Mouse (Mus musculus) hematopoietic stem cell, adult 5-6 weeks (primary cell): Measurements from ENCODE around the gene Rasgrp2. TPM values are rescaled to one million over a fixed set of nuclear protein-coding genes. Genes with fewer than 3 reads are reported as not detected.

Experiments
- ATAC-seq, 2 experiments: fragments of 125-278 bp in 1 of 2; replicated peaks in 1 of 2; 2 replicates each; pipeline ENCODE4 v1.8.0; 2016 to 2017; ENCODE audit warnings: inconsistent platforms in 2 of 2, mild to moderate bottlenecking in 2 of 2, moderate number of reproducible peaks in 2 of 2, low read depth in 1 of 2, moderate TSS enrichment in 1 of 2; ENCODE audit not compliant: low FRiP score in 2 of 2, poor library complexity in 2 of 2, severe bottlenecking in 2 of 2, insufficient read depth in 1 of 2, low TSS enrichment in 1 of 2
- total RNA-seq: library from RNA; stranded (forward); fragments of 172-1452, 232-1000 nt; gene quantifications from 2 replicates; pipeline ENCODE4 v1.2.3, GENCODE M21; 2017

Rasgrp2 gene
- total RNA-seq, 1 experiment from 2014 or later: 101 TPM

DNA sequence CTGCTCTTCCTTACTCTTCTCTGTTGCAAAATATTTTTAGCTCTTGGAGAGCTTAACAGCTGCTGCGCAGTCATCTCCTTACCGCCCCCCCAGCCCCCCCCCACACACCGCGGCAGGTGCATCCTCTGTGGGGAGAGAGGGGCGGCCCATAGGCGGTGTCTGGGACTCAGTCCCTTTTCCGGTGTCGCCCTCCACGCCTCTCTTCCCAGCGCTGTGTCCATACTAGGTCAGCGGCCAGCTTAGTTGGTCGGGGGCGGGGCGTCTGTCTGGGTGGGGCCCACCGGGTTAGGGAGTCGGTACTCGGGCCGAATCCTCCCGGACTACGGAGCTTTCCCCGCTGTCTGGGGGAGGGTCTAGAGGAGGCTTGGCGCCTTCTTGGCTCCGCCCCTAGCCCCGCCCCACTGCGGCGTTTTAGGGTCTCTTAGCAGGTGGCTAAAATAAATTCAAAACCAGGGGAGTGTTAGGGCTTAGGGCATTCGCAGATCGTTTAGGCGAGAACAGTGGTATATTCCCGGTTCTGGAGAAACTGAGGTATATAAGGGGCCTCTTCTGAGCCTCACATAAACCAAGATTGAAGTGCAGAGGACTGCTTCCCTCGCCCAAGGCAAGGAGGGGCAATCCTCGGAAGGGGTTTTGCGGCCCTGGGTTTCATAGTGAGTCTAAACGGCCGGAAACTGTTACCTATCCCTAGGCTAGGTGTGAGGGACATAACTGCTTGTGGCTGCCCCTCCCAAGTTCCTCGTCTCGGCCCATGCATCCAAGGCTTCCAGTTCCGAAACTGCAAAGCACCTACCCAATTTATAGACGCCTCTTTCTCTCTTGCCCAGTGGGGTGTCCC is 474 bp upstream of the Rasgrp2 start:
- ATAC-seq: peak; percentile 48 to 51

DNA sequence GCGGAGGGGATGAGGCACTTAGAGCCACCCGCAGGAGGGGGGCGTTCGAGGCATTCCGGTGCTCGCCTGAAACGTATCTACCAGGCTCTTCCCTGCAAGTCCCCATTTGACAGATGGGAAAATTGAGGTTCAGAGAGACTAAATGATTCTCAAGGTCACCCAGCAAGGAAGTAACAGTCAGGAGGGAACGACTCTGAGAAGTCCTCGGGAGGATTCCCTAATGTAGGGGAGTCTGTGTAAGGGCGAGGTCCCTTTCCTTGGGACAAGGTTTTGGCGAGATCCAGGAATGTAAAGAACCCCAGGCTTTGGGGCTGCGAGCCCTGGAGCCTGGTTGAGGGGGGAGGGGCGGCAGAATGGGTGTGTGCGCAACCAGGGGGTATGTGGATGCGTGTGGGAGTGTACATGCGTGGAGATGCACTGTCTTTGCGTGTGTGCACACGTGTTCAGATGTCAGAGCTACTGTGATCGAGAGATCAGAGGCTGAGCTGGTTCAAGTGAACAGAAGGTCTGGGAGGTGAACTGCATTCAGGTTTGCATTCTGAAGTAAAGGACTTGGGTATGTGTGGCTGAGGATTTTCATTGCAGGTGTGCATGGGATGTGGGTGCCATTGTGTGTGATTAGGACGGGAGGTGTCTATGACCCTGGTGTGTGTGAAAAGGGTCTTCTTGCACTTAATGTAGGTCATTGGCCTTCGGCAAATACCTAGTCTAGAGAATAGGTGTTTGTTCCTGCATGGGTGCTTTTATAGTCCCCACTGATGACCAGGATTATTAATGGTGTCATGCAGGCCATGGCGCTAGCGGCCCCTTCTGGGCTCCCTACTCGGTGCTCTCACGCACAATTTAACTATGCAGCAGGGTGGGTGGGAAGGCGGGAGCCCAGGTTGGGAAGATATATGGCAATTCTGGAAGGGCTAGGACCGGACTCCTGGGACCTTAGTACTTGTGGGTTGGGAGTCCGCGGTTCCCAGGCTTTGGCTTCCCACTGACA is 1.3 kb downstream of the Rasgrp2 start:
- ATAC-seq: no peak

DNA sequence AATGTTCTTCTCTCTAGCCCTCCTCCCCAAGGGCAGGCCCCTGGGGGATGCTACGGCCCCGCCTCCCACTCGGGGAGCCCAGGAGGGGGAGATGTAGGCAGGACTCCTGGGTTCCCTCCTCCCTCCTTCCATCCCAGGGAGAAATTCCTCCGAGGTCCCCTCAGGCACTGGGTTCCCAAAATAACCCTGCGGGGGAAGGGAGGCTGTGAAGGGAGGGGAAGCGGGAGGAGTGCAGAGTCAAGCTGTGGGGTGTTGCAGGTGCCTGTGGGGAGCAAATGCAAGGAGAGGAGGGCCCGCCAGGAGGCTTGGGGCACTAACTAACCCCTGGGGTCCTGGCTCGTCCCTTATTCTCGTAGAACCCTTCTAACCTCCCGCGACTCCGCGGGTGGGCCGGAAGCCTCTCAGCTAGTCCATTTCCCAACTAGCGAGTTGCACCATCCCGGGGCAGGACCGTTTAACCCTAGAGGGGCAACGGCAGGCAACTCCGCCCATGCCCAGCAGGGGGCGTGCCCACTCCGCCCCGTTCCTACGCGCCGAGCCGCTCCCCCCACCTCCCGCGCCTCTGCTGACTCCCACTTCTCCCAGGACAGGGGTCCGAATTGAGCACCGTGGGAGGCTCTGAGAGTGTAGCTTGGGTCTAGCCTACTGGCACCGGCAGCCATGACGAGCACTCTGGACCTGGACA is 2.1 kb downstream of the Rasgrp2 start:
- ATAC-seq: peak; percentile 52 to 57

DNA sequence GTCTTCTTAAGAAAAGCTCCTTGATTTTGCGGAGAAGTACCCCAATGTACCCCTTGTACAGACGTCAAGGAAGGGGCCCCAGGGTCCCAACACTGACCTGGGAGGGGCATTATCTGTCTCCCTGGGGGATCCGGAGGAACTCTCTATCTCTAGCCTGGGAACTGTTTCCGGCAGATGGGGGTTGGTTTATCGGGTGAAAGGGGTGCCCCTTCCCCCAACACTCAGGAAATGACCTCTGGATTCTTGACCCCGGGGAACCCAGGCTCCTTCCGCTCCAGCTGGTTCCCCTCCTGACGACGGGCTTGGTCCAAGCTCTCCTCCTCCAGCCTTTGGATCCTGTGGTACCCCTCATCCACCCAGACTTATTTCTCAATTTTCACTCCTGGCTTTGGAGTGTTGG is 2.8 kb downstream of the Rasgrp2 start:
- no peak for ATAC-seq

DNA sequence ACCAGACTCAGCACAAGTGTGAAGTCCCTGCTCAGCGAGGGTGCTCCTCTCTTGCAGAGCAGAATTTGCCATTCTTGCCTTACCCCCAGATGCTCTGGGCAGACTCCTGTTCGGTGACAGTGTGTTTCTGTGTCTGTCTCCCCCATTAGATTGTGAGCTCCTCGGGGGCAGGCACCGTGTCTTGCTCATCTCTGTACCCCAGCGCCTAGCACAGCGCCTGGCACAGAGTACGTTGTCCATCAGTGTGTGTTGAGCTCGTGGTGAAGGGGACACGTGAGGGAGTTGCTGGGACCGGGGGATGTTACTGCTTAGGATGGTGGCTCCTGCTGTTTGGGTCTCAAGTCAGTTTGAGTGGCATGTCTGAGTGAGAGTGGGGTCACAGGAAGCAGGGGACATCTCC is 4.7 kb downstream of the Rasgrp2 start:
- ATAC-seq: no peak

DNA sequence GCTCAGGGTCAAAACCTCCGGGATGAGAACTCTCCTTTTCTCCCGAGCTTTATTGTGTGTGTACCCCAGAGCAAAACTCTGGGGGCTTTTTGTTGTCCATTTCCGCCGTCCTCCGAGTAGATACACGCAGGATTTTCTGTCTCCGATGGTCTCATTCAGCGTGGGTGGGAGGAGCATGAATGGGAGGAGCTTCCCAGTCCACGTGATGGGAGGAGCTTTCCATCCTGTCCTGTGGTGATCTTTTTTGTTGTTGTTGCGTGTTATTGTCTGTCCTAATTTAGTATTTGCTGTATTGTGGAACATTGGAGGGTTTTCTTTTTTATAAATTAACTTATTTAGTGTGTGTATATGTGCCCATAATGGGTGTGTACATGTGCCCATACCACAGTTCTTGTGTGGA is 6.3 kb downstream of the Rasgrp2 start:
- ATAC-seq: no peak

DNA sequence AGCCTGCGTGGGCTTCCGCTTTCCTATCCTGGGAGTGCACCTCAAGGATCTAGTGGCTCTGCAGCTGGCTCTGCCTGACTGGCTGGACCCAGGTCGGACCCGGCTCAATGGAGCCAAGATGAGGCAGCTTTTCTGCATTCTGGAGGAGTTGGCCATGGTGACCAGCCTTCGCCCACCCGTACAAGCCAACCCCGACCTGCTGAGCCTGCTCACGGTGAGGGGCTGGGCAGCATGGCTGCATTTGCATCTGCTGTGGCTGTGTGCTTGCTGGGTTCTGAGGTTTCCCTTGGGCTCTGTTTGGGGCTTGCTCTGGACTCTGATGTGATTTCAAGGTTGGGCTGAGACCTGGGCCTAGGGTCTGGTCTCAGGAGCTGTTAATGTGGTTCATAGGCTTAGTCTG is 8.0 kb downstream of the Rasgrp2 start:
- ATAC-seq: no peak

DNA sequence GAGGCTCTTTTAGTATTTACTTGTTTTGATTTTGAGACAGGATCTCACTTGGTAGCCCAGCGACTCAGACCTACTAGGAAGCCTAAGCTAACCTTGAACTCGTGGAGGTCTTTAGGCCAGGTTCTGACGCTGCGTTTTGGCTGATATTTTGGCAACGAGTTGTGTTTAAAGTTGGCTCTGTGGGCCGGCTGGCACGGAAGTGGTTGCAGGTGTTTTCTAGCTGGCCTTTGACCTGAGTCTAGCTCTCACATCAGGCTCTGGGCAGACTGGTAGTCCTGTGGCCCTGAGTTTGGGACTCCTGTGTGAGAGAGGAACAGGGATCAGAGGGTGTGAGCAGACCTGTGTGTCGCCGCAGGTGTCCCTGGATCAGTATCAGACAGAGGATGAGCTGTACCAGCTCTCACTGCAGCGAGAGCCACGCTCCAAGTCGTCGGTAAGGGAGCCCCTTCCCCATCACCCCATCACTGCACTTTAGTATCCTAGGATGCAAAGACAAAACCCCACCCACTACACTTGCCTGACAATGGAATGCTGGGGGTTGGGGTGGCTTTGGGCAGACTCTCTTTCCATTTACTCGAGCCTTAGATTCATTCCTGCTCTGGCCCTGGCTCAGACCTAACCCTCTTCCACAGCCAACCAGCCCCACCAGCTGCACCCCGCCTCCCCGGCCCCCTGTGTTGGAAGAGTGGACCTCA is 8.8 kb downstream of the Rasgrp2 start:
- no peak for ATAC-seq

DNA sequence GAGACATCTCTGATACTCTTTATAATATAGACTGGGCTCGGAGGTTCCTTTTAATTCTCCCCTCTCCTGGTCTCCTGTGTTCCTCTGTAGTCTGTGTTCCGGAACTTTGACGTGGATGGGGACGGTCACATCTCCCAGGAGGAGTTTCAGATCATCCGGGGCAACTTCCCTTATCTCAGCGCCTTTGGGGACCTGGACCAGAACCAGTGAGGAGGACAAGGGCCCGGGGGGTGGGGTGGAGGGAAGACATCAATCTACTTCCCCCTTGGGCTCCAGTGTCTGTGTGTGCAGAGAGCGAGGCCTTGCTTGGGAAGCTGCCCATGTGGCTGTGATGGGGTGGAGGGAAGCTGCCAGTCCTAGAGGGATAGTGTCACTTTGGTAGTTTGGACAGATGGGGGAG is 9.6 kb downstream of the Rasgrp2 start:
- 0 out of 4 replicates have a peak, but pooled peaks of 1 of the 2 experiments have one; percentile 7 for ATAC-seq

DNA sequence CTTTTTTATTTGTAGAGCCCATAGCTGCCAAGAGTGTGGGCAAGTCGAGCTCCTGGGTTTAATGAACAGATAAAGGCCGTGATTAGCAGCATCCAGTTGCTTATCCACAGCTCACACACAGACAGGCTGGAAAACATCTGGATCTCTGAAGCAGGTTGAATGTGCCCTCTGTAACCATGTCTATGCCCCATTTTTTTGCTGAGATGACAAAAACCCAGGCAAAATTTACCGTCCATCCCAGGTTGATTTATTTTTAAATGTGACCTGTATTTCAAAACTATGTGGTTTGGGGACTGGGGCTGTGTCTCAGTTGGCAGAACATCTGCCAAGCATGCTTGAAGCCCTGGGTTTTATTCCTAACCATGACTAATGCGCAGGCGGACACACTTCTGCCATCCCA is 10.0 kb downstream of the Rasgrp2 start:
- ATAC-seq: no peak

DNA sequence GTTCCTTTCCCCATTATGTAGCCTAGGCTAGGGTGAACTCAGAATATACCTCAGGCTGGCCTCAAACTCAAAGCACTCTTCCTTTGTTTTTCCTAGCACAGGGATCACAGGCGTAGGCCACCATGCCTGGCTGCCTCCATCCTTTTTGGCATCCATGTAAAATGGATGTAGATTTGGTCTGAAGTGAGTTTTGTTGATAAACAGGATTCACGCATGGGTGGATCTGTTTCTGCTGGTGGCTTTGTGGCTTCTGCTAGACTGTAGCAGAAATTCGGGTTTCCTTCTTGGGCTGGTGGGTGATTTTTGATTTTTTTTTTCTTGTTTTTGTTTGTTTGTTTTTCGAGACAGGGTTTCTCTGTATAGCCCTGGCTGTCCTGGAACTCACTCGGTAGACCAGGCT is 10.8 kb downstream of the Rasgrp2 start:
- no peak for ATAC-seq

DNA sequence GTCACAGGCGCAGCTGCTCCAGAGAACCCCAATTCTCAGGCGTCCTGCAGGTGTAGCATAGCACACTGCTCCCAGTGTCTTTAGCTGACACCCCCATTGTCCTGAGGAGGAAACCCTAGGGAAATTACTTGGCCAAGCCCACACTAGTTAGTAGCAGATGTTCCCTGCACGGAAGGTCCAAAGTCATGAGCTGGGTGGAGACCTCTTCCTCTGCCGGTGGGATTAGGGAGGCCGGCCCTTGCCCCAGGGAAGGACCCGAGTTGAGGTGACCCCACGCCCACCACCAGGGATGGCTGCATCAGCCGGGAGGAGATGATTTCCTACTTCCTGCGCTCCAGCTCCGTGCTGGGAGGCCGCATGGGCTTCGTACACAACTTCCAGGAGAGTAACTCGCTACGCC is 13.7 kb downstream of the Rasgrp2 start:
- ATAC-seq: no peak

DNA sequence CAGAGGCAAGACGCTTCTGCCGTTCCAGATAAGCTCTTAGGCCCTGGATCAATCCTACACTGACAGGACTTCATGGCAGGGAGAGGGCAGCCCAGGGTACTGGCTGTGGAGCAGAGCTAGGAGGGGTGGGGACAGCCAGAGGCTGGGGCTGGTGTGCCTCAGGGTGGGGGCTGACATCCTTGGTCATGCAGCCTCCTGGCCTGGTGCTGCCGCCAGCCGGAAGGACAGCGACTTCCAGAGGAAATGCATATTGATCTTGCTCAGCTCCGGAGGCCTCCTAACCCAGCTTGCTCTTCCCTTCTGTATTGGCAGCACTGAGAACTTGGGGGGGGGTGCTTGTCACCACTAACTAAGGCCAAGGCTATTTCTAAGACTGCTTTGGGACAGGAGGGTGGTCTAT is 16.3 kb downstream of the Rasgrp2 start:
- no peak for ATAC-seq

DNA sequence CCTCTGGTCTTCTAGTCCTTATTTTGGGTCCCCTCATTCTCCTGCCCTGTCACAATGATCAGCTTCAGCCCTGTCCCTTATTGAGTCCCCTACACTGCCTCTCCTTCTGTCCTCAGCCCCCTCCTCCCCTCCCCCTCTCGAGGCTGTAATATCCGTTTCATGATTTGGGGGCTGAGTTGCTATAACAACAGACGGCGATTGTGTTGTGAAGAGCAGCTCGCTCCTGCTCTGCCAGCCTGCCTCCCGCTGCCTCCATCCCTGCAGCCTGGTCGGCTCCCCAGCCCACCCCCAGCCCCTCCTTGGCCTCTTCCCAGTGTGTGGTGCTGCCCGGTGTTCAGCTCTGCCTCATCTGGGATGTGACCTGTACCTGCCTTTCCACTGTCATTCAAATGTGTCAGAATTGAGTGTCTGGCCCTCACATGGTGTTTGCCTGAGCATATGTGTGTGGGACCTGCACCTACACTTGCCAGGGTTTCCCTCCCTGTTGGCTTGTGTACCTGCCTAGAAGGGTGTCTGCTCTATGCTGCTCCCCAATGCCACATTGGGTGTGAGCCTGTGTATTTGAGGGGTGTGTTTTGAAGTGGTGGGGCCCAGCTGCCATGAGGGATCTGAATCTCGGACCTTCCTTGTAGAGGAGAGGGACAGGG is 17.1 kb downstream of the Rasgrp2 start:
- no peak for ATAC-seq

DNA sequence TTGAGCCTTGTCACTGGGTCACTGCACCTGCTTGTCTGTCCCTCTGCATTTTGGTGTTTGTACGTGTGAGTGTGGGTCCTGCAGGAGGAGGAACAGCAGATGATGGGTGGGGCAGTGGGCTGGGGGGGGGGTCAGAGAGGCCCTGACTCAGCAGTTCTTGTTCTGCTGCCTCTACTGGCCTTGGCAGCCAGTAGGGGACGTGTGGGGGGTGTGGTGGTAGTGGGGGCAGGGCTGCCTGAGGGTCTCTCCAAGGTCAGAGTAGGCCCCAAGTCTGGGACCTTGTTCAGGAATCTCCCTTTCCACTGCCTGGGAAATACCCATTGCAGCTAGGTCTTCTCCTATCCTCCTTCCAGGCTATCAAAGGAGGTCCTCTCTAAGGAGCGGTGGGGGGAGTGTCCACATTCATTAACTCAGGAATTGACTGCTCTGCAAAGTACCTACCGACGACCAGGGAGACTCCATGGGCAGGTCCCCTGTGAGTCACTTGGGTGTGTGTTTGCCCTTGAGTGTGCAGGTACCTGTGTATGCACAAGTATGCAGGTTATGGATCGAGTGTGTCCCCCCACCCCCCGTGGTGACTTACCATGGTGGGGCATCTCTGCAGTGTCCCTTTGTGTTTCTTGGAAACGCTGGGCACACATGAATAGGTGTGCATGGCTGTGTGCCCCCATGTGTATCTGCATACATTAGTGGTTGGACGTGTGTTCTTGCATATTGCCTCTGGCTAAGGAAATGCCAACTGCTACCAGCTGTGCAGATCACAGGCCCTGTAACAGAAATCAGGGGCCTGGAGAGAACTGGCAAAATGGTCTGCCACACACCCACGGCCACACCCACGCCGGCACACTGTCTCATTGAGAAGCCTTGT is 18.0 kb downstream of the Rasgrp2 start:
- no peak for ATAC-seq
